Mouse (Mus musculus) liver, postnatal 0 days (tissue): Measurements from ENCODE around the gene Frem3.

ENCODE experiments used
- CTCF ChIP-seq: sonication (generic); IDR thresholded peaks from 2 replicates; pipeline ENCODE4 v1.5.1; 2016; ENCODE audit warnings: antibody characterized with exemption, low read depth
- EP300 ChIP-seq: IDR thresholded peaks from 2 replicates; pipeline ENCODE4 v1.6.1; 2016; ENCODE audit warnings: antibody characterized with exemption, low read depth, mild to moderate bottlenecking

DNA sequence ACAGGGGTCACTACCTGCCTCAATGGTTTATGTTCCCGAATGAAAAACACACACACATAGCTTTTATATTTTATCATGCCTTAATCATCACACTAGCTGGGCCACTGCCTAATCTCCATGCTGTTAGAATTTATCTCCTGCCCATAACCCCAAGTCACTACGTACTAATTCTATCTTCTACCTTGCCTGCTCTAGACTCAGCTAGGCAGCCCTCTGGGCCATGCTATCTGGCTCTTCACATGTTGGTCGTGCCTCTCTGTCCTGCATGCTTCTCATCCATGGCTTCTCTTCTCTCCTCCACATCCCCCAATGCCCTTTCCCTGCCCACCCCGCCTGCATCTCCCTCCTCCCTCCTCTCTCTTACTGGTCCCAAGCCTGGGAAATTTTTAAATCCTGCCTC lies 9.0 kb upstream of the Frem3 start:
- TF ChIP-seq EP300 (no peak), CTCF (no peak)
